Comparison of ENCODE assay signal across 24 mouse cellular contexts in the genomic region with DNA sequence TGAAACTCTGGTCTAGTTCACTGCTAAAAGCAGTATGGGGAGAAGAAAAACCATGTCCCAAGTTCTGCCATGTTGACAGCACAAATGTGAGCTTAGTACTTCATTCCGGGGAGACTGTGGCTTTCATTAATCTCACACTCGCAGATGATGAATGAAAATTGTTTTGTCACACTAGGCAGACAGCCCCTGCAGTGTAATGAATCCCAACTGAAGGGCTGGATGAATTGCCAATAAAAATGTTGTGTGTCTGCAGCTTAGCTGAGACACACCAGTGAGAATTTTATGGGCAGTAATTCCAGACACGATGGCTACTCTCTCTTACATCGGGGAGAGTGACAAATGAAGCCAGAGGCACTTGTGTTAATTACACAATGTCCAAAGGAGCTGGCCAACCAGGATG. TPM values are rescaled to one million over a fixed set of nuclear protein-coding genes. Genes with fewer than 3 reads are reported as not detected.
"Had no signal": no experiment of that assay in that cellular context is flagged by ENCODE, and none has a peak within 500 bp of the region (broad histone marks: within the 10 kb centered on the region; RNA-seq: fewer than 3 reads in every experiment).

No protein-coding gene starts in this region.

- H3K36me3 ChIP-seq: liver, embryonic 12.5 days; lung, embryonic 15.5 days; midbrain, embryonic 13.5 days; stomach, embryonic 15.5 days had no signal

- H3K27ac ChIP-seq: liver, embryonic 12.5 days; liver, embryonic 14.5 days; lung, embryonic 15.5 days; macrophage; midbrain, embryonic 13.5 days; stomach, embryonic 15.5 days; stomach, postnatal 0 days had no signal

- H3K9ac ChIP-seq: liver, embryonic 12.5 days; liver, embryonic 14.5 days; lung, embryonic 15.5 days; midbrain, embryonic 13.5 days; stomach, embryonic 15.5 days had no signal

- ATAC-seq: liver, embryonic 12.5 days; lung, postnatal 0 days; midbrain, embryonic 13.5 days; midbrain, embryonic 16.5 days had no signal

- H3K9me3 ChIP-seq: liver, embryonic 12.5 days; lung, embryonic 15.5 days; midbrain, embryonic 13.5 days; stomach, embryonic 15.5 days had no signal

- H3K4me2 ChIP-seq: liver, embryonic 12.5 days; lung, embryonic 15.5 days; midbrain, embryonic 11.5 days; midbrain, embryonic 13.5 days; stomach, embryonic 15.5 days had no signal

- H3K4me3 ChIP-seq: liver, embryonic 12.5 days; lung, embryonic 15.5 days; megakaryocyte, embryonic 14.5 days; midbrain, embryonic 13.5 days; stomach, embryonic 15.5 days had no signal

- DNase-seq: lung, adult 2 months; lung, postnatal 14 days; lung, postnatal 36 days; right cerebral cortex, postnatal 14 days; thymus, adult 2 months; thymus, postnatal 25 days; thymus, postnatal 4 days had no signal

- H3K4me1 ChIP-seq: liver, embryonic 12.5 days; lung, embryonic 15.5 days; megakaryocyte, embryonic 14.5 days; midbrain, embryonic 13.5 days; stomach, embryonic 15.5 days had no signal

- H3K27me3 ChIP-seq: liver, embryonic 12.5 days; lung, embryonic 15.5 days; megakaryocyte, embryonic 14.5 days; midbrain, embryonic 13.5 days; stomach, embryonic 15.5 days had no signal

RNA-seq across cellular contexts. Expression of a gene that starts 37.1 kb away (rescaled TPM):
- total RNA-seq: megakaryocyte progenitor cell, adult 5-6 weeks; monocyte, adult 5-6 weeks; neutrophil, adult 5-6 weeks had no signal
- polyA plus RNA-seq: liver, embryonic 12.5 days; liver, embryonic 14.5 days; liver, embryonic 16.5 days; lung, adult 2 months; lung, embryonic 15.5 days; lung, postnatal 0 days; macrophage; midbrain, embryonic 11.5 days; midbrain, embryonic 13.5 days; midbrain, embryonic 16.5 days; spleen, adult 2 months; stomach, embryonic 15.5 days; stomach, postnatal 0 days; testis, adult 2 months; thymus, adult 2 months had no signal
